Mouse (Mus musculus): Measurements from ENCODE around the gene Fuca1.

The Fuca1 gene

GRCm38 (mm10) chr4:135920304-135921241, at the start of gene Fuca1:
Gene Fuca1, plus strand, starts transcription at chr4:135920735.
- DNase-seq (ENCODE audit: low read depth), result peak; percentile 95

DNA sequence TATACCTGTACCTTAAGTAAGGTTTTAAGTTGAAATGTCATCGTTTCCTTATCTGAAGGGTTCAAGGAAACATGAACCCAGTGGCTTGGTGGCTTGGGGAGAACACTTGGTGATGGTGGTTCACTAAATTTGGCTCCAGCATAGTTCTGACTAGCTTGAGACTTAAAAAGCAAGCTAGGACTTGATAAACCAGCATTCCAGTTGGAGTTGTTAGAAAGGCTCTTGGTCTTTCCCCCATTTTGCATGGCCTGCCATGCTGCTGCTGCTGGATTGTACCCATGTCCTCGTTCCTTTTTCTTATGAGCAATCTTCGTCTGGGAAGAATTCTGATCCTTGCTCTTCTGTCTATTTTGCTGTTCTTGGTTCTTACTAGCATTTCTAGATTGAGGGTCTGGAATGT, 48.5 kb upstream of the Fuca1 start:
- no peak for DNase-seq (ENCODE audit: low read depth)

DNA sequence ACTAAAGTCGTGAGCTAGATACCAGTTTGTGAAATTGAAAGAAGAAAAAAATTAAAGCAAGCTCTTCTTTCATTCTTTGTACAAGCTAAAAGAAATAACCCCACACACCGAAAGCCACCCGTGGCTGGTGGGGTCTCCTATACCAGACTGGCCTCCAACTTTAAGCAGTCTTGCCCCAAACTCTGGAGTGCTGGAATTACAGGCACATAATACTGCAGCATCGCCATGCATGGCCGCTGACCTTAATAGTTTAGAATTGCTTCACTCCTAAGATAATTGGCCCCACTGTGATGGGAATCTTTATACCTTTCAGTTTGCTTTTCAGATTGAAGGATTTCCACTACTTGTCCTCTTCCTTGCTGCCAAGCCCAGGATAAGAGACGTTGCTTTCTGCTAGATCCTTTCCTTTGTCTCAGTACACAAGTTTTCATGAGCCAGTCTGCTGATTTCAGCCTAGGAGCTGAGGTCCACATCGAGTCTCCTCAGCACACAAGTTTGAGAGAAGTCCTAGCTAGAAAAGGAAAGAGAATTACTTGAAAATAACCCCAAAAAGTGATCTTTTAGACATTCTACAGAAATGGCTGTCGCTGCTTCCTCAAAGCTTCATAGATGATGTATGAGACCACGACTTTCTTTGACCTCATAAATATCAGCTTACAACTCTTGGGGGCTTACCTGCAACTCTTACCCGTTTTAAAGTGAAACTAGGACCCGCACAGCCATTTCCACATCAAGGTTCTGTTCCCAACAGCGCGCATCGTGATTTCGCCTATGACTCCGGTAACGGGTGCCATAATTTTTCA, 47.7 kb upstream of the Fuca1 start:
- peak; percentile 30 for DNase-seq (ENCODE audit: low read depth)

- DNase-seq (ENCODE audit: low read depth), result peak; percentile 93
Observed at GRCm38 (mm10) chr4:135873526-135874202, 46.9 kb upstream of the Fuca1 start, which contains the start of gene Pnrc2. Gene Pnrc2, minus strand, starts transcription at chr4:135873850.

GRCm38 (mm10) chr4:135874564-135875535, 45.7 kb upstream of the Fuca1 start:
- DNase-seq (ENCODE audit: low read depth), result no peak

DNA sequence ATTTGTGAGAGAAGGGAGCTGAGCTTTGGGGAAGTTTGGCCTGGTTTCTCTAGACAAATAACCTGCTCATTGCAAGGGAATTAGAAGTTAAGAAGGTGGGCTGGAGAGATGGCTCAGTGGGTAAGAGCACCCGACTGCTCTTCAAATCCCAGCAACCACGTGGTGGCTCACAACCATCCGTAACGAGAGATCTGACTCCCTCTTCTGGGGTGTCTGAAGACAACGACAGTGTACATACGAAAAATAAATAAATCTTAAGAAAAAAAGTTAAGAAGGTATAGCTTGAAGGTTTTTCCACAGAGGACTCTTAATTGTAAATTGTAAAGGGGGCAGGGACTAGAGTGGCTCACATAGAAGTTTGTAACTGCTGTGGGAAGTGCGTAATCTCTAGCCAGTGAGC, 45.0 kb upstream of the Fuca1 start:
- DNase-seq (ENCODE audit: low read depth), result no peak

DNA sequence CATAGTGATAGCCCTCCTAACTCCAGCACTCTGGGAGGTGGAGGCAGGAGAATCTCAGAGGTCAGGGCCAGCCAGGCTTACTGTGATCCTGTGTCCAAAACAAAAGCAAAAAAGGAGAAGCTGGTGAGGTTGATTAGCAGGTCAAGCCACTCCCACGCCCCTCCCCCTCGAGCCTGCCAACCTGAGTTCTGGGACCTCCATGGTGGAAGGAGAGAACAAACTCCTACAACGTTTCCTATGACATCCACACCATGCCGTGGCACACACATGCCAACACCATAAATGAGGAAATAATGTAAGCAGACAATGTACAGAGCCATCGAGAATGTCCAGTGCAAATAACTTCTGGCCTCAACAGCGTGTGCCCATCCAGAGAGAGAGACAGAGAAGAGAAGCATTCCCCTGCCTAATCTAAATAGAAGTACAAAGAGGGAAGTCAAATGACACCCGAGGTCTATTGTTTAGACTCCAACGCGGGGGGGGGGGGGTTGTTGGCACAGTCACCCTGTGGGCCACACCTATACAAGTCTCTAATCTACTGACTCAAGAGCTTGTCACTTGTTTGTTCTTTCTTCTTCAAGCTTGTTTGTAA, 44.4 kb upstream of the Fuca1 start:
- DNase-seq (ENCODE audit: low read depth), result peak; percentile 17

DNA sequence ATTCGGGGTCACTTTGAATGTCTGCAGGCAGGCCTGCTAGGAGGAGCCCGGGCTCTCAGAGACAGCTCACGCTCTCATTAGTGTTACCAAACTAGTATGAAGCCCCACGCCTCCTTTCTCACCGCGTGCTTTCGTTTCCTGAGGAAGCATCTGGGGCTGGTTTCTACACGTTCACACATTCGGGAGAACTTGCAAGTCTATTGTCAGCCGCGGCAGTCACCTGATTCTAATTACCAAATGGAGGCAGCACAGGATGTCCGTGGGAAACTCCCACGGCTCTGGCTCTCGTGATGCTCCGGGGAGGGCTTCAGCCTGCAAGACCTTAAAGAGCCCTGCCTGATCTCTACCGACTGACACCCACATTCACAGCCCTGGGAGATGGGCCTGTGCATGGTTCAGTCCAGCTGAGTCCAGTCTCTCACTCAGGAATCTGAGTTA, 43.9 kb upstream of the Fuca1 start:
- peak; percentile 60 for DNase-seq (ENCODE audit: low read depth)

- peak; percentile 68 for DNase-seq (ENCODE audit: low read depth)
Observed at GRCm38 (mm10) chr4:135877742-135878141, 42.8 kb upstream of the Fuca1 start.

GRCm38 (mm10) chr4:135879021-135879420, 41.5 kb upstream of the Fuca1 start:
- DNase-seq (ENCODE audit: low read depth), result no peak

GRCm38 (mm10) chr4:135880018-135880417, 40.5 kb upstream of the Fuca1 start:
- no peak for DNase-seq (ENCODE audit: low read depth)

DNA sequence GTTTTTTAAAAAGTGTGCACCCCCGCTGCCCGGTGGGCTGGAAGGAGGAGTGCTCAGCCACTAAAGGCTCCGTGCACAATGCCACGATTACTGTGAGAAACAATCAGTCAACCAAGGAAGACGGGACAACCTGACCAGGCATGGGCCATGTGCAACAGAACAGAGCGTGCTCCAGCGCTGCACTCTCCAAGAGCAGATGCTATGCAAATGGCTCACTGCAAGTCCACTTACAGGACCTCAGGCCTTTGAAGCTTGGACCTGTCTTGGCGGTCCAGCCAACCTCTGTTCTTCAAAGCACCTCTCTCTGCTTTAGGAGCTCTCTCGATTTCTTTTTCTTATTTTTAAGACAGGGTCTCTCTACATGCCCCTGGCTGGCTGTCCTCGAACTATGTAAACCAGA, 40.0 kb upstream of the Fuca1 start:
- DNase-seq (ENCODE audit: low read depth), result no peak

- no peak for DNase-seq (ENCODE audit: low read depth)
Observed at GRCm38 (mm10) chr4:135882023-135882422, 38.5 kb upstream of the Fuca1 start.

GRCm38 (mm10) chr4:135883401-135883851, 37.1 kb upstream of the Fuca1 start:
- DNase-seq (ENCODE audit: low read depth), result no peak

GRCm38 (mm10) chr4:135883881-135884516, 36.5 kb upstream of the Fuca1 start:
- no peak for DNase-seq (ENCODE audit: low read depth)

GRCm38 (mm10) chr4:135884531-135884930, 36.0 kb upstream of the Fuca1 start:
- no peak for DNase-seq (ENCODE audit: low read depth)

- no peak for DNase-seq (ENCODE audit: low read depth)
Observed at GRCm38 (mm10) chr4:135885676-135886075, 34.9 kb upstream of the Fuca1 start.

GRCm38 (mm10) chr4:135886184-135886583, 34.4 kb upstream of the Fuca1 start:
- DNase-seq (ENCODE audit: low read depth), result no peak

DNA sequence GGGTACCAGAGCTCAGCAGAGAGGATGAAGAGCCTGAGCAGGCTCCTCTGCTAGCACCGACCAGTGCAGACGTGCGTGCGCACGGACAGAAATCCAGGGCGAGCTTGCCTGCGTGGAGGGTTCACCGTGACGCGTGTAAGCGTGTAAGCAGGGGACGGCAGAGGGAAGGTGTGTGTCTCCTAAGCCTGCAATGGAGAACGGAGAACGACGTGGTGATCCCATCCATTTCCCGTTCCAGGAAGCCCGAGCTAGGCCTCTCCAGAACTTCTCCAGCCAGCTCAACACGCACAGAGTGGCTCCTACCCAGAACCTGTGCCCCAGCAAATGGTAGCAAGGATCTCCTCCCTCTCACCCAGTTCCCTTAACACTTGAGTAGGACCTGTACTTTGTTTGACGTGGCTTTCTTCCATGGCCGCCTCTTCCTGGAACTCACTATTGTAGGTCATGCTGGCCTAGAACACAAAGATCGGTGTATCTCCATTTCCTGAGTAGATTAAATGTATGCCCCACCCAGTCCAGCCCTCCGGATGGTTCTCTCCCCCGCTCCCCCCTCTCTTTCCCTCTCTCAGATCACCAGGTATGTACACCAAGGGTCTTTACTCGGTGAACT, 32.0 kb upstream of the Fuca1 start:
- DNase-seq (ENCODE audit: low read depth), result no peak

Measured in NIH3T3 (cell line).